Mouse (Mus musculus) lung, adult 2 months (tissue): ENCODE measurements at regions not wholly inside any gene's neighbourhood (a gene's known extent, or its start where the extent isn't known, plus 50 kb on each side); places are given as distances from the start of the nearest gene placed in this dataset.

Experiments used
- CTCF ChIP-seq: fragments of 200-500 bp; IDR thresholded peaks from 2 replicates; pipeline ENCODE4 v1.5.1; 2011; ENCODE audit warnings: mild to moderate bottlenecking, low read length, control low read depth; ENCODE audit not compliant: insufficient read depth
- POLR2A ChIP-seq: fragments of 200-500 bp; IDR thresholded peaks from 2 replicates; pipeline ENCODE4 v1.6.1; 2011; ENCODE audit warnings: low read depth, mild to moderate bottlenecking, control low read depth, low read length, borderline replicate concordance; ENCODE audit errors: extremely low read depth

DNA sequence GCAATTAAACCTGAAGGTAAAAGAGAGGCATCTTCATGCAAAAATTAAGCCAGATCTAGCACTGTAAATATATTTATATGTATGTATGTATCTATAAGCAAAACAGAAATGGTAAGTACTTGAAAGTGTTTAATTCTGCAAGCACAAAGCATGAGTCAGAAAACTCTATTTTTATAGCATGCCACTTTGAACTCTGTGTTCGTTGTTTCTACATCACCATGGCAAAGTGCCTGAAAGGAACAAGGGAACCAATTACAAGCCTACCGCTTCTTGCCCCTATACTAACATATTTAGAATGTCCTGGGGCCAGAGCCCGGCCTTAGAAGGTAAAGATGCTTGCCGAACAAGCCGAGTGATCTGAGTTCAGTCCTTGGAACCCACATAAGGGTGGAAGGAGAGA, 91.9 kb downstream of the Spry2 start:
- TF ChIP-seq CTCF, result no peak
- no peak for TF ChIP-seq POLR2A
